Mouse (Mus musculus): ENCODE measurements at regions not wholly inside any gene's neighbourhood (a gene's known extent, or its start where the extent isn't known, plus 50 kb on each side); places are given as distances from the start of the nearest gene placed in this dataset.

DNA sequence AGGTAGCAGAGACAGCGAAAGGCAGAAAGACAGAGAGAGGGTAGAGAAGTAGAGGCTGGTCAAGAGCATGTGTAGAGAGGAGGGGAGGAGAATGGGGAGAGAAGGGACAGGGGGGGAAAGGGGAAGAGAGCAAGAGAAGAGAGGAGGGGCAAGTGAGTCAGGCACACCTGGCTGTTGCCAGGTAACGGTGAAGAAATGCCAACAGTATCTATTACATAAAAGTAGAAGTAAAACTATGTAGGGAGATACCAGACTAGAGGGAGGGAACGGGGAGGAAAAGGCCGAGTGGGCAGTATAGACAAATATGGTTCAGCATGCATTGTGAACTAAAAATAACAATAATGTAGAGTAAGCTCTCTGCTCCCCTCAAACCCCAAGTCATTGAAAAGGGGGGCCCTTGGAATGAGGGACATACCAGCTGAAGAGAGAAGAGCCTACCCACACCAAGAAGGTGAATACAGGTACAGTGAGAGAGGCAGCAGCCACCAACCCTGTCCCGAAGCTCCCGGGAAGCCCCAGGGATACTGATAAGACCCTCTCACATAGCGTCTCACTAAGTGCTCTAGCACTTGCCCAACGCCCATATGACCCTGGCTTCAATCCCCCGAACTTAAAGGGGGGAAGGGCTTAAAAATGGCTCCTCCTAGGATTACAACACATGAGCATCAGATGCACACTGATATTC is 56.0 kb upstream of the Hs6st1 start:
- TF ChIP-seq POLR2A (IDR thresholded peaks at IDR 0.05; ENCODE audit: insufficient read depth, low read length) (no peak), EP300 (IDR thresholded peaks at IDR 0.05; ENCODE audit: insufficient read depth, low read depth, low read length) (no peak)

All from ES-Bruce4 (cell line).